Mouse (Mus musculus) cerebellum, adult 18-20 months (tissue): Measurements from ENCODE around the gene H60c.
"Not testable (repeated sequence)": the region's sequence is repeated elsewhere in the genome, so short reads cannot be mapped to it uniquely, and the experiment has no call there.

ENCODE experiments used
- DNase-seq, 2 experiments: peaks; one replicate each; pipeline ENCODE4 v3.0.0; 2021

The H60c gene

DNA sequence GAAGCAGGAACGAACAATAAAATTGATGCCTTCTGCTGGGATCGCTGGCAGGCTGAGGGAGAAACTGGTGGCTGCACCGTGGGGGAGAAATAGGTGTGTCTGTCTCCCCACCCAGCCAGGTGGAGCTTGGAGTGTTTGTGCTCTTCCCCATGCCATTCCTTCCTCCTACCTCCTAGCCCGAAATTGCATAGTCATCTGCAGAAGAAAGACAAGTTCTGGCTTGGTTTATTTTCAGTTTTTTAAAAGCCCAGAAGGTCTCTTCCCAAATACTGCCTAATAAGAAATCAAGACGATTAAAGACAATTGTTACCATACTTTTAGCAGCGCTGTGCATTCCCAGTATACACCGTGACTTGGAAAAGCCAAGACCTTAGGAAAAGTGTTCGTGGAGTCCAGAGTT lies at the start of gene H60c:
TSS of gene H60c (minus strand) at position 101 of the 400 bp plus-strand sequence.
- no peak for DNase-seq

DNA sequence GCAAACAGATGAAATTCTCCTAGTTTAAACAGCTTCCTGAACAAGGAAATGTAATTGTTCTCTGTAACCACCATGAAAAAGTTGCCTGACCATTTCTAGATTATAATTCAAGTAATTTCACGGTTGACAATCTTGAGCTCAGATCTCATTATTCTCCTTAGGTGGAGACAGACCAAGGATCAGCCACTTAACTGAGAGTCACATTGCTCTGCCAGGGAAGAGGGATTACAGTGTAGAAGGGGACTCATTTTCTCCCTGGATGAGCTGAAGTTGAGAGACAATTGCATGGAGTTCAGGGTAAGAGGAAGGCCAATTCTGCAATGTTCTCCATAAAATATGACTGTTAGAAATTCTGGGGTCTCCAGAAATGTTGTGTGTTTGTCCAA lies 41.2 kb upstream of the H60c start:
- DNase-seq: no peak

DNA sequence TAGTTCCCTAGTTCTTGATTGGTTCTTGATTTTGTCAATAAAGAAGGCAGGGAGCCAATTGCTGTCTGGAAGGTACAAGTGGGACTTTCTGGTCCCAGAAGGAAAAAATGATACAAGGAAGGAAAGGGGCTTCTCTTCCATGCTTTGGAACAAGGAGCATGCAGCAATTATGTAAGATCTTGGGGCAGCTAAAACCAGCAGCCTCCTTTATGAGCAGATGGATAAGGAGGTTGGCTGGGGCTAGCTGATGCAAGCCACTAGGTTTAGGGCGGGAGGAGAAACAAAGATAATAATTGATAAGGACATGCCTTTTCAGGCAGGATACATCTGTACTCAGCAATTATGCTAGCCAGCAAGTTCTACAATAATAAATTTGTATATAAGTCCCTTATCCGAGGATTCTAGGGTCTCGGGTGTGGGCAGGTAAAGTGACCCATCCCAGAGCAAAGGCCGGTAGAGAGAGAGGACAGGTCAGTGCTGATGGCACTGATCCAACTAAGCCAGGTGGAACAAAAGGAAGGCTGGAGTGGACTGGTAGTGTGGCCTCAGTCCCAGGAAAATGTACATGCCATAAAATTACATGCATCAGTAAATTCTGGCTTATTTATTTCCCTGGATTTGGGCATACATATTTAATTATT lies 40.7 kb upstream of the H60c start:
- DNase-seq: peak; percentile 71 to 77

DNA sequence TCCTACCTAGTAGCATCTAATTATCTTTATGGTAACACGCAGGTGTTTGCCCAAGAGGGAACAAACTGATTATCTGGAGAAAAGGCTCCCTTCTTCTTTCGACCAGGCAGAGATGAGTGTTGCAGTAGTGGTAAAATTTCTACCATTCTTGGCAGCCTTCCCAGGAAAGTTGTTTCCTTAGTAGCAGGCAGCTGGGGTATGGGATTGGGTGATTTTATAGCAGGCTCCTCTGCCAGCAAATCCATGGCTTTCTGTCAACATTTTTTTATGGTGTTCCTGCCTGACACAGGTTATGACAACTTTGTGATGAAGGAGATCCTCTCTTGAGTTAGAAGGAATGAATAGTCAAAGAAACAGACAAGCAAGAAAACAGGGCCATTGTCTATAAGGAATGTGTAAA lies 40.2 kb upstream of the H60c start:
- DNase-seq: peak; percentile 28 to 33

DNA sequence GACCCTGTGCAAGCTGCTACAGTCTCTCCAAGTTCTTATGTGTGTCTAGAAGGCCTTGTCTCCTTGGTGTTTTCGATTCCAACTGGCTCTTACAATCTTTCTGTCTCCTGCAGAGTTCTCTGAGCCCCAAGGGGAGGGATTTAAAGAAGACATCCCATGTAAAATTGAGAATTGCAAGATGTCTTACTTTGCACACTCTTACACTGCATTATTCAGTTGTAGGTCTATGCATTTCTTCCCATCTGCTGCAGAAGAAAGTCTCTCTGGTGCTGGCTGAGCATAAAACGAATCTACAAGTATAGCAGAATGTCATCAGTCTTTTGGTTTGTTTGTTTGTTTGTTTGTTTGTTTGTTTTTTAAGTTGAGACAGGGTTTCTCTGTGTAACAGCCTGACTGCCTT lies 26.4 kb upstream of the H60c start:
- DNase-seq: no peak

DNA sequence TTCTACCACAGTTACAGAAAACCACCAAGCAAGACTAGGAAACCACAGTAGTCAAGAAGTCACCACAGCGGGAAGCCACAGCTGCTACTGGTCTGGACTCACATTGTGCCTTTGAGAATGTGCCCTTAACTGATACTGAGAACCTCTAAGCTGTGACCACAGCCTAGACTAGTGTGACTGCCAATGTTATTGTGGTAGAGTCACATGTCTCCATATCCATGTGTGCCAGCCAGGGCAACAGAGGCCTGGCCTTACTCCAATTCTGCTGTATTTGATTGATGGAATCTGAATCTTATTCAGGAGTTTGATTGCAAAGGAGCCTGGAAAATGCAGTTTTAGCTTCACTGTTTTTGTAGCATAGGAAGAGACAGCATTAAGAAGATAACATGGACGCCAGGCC lies 13.5 kb upstream of the H60c start:
- DNase-seq: no peak

DNA sequence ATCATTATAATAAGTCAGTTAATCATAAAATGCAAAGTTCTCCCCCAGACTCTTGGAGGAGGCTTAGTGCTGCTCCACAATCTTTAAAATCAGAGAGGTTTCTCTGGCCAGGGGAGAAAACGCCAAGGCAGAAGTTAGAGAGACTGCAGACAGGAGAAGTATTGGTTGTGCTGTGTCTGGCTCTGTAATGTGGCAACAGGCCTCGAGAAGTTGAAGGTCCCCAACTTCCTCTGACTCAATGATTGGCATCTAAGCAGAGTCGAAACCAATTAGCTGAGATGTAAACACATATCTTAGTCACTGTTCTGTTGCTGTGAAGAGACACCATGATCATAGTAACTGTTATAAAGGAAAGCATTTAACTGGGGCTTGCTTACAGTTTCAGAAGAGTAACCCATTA lies 6.5 kb upstream of the H60c start:
- no peak for DNase-seq

DNA sequence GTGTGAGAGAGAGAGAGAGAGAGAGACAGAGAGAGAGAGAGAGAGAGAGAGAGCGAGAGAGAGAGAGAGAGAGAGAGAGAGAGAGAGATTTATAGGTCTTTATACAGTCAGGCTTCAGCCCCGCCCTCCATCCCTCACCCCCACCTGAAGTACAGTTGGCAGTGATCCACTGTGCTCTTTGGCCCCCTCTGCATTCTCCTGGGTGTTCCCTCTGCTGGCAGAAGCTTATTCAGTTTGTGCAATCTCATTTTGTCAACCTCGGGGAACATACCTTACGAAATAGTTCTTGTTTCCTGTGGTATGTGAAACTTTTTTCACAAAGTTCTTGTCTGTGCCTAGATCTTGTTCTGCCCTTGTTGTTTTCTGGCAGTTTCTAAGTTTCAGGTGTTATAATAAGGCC lies 3.5 kb upstream of the H60c start:
- DNase-seq: no peak

DNA sequence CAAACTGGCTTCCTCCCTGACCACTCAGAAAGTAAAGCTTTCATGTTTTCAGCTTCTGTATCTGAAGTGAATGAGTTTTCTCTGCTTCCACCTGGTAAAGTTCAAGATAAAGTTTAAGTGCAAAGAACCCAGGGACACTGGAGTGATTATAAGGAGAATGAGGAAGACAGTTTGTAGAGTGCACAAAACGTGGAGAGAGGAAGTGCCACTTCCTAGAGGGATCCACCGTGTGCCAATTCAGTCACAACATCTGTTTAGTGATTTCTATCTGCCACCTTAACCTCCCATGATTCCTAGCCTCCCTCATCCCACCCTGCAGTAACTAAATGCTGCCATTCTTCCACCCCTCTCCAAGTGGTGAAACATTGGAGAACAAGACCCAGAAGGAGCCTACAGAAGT lies 842 bp downstream of the H60c start:
- no peak for DNase-seq

DNA sequence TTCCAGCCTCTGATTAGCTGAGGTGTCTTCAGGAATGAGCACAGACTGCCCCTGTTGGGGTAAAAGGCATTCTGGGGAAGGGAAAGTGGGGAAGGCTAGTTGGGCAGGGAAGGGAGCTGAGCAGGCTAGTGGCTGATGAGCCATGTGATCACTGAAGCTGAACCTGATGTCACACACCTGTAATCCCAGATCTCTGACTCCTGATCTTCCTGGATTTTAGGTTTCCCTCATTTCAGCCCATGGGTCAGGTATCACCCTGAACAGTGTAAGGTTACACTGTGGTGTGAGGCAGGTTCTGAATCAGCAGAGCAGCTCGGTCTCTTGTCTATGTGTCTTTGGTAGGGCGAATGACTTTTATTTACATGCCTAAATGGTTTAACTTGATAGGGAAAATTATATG lies 4.8 kb downstream of the H60c start:
- no peak for DNase-seq

DNA sequence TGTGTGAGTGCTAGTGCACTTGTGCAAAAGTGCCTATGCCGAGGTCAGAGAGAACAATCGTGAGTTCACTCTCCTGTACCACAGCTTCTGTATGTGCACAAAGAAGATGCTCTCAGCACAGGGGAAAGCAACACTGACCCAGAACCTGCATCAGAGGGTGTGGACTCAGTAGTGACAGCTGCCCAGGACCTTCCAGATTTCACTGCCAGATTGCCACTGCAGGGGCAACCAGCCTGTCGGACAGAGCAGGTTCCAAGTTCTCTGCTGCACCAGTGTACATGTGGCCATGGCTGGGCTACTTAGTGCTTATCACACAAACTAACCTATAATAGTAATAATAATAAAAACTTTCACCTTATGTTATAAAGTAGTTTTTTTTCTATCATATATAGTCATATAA lies 10.2 kb downstream of the H60c start:
- DNase-seq: no peak

DNA sequence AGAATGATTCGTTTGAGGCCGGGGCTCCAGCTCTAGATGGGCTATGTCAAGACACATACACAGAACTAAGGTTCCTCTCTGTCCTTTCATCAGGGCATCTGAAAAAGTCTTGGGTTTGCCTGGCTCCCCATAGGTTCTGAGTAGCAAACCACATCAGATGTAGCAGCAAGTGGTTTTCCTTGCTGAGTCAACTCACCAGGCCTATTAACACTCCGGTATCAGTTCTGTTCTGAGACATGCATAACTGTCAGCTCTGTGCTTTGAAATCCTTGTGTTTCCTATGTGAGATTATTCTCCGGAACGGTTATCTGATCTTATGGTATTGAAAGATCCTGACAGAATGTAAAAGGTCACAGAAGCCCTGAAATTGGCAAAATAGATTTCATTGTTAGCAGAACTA lies 29.1 kb downstream of the H60c start:
- DNase-seq: not testable (repeated sequence)

DNA sequence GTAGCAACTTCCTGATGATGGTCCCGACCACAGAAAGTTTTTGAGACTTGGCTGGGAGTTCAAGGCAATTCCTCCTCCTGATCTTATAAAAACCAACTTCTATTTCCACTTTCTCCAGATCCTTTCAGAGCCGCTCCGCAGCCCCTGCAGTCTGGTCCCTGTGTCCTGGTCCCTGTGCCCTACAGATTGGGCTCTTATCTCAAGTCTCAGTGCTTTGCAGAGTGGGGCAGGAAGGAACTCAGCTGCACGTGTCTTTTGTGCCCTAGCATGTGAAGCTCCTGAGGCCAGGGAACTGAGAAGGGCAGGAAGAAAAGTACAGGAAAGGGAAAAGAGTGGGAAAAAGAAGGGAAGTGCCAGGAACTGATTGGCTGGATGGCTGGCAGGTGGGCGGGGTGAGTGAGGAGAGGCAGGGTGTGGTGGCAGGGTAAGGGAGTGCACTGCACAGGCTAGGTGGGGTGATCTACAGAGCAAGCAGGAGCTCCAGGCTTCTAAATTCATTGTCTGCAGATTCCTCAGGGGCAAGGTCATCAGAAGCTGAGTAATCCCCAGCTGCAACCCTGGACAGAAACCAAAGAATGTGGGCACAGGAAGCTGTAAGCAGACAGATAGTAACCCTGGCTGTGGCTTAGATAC lies 30.8 kb downstream of the H60c start:
- no peak for DNase-seq

DNA sequence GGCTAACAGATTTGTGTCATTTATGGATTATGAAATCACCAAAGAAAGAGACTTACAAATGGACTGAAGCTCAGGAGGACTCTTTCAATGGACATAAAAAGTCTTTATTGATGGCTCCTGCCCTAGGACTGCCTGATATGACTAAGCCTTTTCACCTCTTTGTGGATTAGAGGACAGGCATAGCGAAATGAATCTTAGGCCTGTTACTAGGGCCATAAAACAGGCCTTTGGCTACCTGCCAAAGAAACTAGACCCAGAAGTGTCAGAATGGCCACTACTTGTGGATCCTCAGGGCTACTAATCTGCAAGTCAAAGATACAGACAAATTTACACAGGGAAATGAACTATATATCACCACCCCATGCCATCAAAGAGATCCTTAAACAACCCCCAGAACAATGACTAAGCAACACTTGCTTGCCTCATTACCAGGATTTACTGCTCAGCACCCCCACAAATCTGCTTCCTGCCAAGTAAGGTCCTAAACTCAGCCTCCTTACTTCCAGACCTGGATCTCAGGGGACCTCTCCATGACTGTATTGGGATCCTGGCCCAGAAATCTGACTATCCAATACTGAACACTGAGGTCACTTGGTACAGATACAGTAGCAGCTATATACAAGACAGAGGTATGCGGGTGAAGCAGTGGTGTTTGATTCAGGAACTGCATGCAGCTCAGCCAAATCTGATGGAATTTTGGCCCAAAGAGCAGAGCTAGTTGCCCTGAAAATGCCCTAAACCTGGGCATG lies 39.0 kb downstream of the H60c start:
- no peak for DNase-seq
